Mouse (Mus musculus) mouse embryonic stem cell (cell line): ENCODE results near the gene Ptgis.

ENCODE experiments used
- in situ Hi-C, 2 experiments: fragments of 300-500 bp; cut with MboI; formaldehyde crosslinking; loops; 1 replicate in 1 of 2; 3 replicates in 1 of 2; pipeline ENCODE4 v1.14.3; 2019 to 2020; ENCODE audit warnings: low sequenced_read_pairs in 2 of 2, low pct_unique_long_range_greater_than_20kb in 1 of 2, mixed read lengths in 1 of 2; ENCODE audit not compliant: unreplicated experiment in 1 of 2

Ptgis gene

DNA sequence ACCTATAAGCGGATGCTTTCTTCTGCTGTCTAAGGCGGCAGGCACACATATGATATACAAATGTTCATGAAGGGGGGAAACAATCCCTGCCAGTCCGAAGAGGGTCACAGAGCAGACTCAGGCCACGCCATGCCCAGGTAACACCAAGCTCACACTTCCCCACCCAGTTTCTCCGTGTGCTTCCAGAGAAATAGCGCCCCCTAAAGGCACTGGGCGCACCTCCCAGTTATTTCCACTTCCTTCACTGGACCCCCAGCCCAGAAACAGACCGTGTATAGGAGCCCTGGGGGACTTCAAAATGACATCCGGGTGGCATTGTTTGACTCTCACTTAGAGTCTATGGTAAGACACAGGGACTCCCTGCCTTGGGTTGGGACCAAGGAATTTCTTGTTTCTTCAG lies 3.2 kb downstream of the Ptgis start:
- in situ Hi-C loops, result no loop called here

DNA sequence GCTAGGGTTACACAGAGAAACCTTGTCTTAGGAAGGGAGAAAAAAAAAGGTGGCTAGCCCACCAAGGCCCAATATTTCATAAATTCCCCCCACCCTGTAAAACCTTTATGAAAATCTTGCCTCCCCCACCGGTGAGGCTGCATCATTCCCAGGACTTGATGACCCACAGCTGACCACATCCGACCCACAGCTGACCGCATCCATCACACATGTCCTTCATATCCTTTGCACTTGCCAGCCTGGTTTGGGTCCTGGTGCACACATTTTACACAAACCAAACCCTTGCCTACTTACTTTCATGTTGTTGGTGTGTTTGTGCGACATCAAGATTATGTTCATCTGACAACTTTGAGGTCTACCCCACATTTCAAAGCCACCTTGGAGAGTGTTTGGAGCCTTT lies 4.2 kb downstream of the Ptgis start:
- in situ Hi-C loops, result no loop called here

DNA sequence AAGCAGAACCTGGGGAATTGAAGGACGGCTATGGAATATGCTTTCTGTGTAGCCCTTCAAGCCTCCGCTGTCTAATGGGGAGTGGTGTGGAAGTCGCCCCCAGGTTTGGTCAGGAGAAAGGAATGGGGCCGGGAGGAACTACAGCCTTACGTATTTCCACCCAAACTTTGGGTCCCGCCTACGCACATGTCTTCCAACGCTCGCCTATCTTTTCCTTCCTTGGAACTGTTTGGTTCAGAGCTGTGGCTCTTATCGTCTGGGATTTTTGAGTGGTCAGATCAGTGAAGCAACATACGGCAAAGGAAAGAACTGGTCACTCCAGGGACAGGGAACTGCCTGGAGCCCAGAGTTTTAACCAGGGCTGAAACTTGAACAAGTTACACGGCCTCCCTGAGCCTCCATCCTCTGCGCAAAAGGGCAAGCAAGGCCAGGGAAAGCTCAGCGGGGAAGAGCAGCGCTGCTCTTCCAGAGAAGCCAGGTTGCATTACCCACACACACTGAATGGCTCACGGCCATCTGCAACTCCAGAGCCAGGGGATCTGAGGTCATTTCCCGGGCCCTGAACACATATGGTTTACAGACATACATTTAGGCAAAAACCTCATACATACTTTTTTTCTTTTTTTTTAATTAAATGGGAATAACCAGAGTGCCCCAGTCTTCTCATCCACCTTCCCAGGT lies 4.9 kb downstream of the Ptgis start:
- in situ Hi-C loops, result no loop called here

DNA sequence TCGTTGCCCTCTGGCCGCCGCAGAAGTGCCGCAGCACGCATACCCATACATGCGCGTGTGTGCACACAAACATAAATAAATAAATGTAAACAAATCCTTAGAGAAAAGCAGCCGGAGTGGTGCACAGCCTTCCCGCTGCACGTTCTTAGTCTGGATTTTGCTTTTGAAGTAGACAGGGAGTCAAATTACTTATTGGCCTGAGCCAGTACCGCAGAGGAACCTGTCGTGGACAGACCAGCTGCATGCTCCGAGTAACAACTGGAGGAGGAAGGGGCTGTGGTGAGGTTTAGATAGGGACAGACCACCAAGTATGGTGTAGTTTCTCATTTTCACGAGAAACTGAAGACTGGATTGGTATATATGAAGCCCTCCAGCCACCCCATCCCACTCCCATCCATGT lies 6.6 kb downstream of the Ptgis start:
- in situ Hi-C loops, result no loop called here

DNA sequence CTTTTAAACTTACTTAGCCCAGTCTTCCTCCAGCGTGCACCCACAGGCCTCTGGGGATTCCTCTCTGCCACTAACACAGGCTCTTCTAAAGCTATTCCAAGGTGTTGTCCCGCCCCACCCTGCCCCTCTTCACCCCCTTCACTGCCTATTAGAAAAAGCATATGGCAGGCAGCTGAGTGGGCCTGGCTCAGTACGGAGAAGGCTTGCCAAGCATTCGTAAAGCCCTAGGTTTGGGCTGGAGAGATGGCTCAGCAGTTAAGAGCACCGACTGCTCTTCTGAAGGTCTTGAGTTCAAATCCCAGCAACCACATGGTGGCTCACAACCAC lies 7.4 kb downstream of the Ptgis start:
- in situ Hi-C loops, result no loop called here

DNA sequence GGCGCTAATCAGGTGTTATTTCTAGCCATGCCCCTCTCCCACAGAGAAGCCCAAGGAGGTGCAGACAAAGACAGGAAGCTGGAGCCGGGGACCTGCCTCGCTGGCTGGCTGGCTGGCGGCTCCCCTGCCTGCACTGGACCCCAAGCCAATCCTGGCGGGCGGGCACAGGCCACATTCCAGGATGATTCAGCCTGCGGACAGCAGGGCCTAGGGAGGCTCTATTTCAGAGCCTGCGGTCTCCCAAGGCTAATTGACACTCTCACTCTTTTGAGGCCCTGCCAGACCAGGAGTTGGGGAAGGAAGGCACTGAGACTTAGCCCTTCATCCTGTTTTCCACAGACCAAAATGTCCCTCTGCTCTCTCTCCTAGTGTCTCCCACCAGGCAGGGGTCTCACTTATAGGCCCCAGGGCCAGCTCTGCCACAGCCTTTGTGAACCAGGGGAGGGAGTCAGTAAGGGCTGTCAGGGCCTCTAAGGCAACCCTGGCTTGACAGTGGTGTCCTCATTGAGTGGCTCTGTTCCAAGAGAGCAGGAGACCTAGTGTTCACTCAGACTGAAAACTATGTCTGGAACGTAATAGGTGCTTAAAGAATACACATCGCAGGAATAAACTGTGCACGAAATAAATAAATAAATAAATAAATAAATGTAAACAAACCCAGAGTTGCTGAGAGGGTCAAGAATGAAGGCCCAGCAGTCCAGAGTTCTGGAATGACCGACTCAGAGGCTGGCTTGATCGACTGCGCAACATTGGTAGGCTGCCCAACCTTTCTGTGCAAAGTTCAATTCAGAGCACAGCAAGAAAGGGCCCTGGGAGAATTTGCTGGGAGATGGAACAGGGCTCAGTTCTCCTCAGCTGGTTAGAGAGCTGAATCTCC lies 8.0 kb downstream of the Ptgis start:
- in situ Hi-C loops, result no loop called here

DNA sequence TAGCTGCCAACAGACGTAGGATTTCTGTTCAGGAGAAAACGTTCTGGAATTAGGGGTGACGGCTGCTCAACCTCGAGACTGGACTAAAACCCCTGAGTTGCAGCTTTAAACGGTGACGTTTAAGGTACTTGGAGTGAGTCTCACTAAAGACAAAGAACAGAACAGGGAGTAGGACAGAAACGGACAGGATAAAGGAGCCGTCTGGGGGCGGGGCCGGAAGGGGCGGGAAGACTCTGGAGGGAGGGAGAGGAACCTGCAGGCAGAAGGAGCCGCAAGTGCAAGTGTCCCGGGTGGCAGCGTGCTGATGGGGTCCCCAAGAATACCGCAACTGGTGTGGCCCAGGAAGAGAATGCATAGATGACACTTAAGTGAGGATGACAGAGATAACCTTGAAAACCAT lies 9.8 kb downstream of the Ptgis start:
- in situ Hi-C loops, result no loop called here

DNA sequence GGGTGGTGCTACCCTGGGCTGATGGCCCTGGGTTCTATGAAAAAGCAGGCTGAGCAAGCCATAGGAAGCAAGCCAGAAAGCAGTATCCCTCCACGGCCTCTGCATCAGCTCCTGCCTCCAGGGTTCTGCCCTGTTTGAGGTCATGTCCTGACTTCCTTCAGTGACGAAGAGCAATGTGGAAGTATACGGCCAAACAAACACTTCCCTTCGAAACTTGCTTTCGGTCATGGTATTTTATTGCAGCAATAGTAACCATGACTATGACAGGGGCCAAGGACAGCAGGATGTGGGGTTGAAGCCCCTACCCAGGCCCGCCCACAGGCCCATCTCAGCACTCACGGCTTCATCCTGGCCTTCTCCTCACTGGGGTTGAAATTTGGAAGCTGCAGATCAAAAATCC lies 15.5 kb downstream of the Ptgis start:
- in situ Hi-C loops, result loop anchor here (5.0 kb wide), 1 partner anchor 52 kb away; no protein-coding TSS in a partner anchor

DNA sequence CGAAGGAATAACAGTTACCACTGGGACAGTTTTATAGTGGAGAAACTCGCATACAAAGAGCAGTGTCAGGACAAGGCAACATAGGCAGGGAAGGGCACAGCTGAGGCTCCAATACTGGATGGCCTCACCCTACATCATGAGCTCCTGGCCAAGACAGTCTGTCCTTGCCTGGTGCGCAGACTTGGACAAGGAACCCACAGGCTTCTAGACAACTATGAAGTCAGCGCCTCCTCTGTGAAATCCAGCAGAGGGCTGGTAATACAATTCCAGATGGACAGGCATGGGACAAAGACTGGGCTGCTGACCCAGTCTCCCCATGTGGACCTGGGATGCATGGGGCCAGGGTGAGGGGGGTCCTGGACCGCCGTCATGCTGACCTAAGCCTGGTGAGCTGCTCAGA lies 16.2 kb downstream of the Ptgis start:
- in situ Hi-C loops, result loop anchor here (5.0 kb wide), 1 partner anchor 53 kb away; no protein-coding TSS in a partner anchor

DNA sequence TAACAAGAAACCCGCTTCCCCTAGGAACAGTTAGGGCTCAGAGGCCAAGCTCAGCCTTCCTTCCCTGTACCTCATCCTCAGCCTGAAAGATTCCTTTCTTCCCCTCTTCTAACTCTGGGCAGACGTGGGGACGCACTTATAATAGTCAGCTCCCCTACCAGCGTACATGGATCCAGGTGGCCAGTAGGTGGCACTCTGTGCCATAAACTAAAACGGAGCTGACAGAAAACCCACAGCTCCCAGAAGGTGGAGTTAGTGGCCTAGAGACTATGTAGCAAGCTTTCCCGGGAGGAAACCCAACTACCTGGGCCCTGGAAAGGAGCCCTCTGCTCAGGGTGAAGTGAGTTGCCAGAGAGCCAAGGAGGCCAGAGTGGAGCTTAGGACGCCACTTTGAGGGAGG lies 18.3 kb downstream of the Ptgis start:
- in situ Hi-C loops, result loop anchor here (5.0 kb wide), 1 partner anchor 55 kb away; no protein-coding TSS in a partner anchor

DNA sequence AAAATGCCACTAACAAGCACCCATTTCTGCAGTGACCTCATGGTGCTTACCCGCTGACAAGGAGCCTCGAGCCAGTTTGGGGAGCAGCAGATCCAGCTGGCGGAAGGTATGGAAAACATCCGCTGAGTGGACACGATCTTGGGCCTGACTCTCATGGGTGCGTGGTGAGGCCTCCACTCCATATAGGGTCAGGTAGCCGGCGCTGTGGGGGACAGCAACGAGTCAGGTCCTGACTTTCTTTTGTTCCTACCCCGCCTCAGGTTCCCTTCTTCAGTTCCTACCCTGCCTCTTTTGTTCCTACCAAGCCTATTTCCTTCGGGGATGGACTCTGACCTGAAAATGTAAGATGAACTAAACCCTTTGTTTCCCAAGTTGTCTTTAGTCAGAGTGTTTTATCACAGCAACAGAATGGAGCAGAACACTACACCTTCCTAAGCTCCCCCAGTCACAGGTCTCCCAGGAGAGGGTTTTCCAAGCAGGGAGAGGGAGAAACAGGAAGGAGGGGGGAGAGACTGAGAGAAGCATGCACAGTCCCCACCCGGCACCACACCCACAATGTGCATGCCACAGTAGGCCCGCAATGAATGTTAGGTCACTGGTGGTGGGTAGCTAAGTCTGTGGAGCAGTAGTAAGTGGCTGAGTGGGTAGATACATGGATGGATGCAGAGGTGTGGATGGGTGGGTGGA lies 19.1 kb downstream of the Ptgis start:
- in situ Hi-C loops, result loop anchor here (5.0 kb wide), 1 partner anchor 56 kb away; no protein-coding TSS in a partner anchor

DNA sequence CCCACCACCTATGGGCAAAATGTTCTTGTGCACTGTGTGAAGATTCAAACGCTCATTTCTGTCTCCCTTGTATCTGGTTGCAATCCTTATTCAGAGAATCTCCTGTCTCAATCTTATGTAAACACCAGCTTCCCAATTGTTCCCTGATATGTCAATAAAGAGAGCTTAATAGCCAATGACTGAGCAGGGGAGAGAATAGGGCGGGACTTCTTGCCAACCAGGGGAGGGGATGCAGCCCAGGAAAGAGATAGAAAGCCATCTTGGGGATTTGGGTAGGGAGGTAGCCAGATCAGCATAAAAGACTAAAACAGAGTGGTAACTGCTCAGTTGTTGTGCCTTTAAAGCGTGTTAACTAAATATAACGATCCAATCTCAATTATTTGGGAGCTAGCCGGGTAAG lies 19.7 kb downstream of the Ptgis start:
- in situ Hi-C loops, result loop anchor here (5.0 kb wide), 1 partner anchor 57 kb away; no protein-coding TSS in a partner anchor

DNA sequence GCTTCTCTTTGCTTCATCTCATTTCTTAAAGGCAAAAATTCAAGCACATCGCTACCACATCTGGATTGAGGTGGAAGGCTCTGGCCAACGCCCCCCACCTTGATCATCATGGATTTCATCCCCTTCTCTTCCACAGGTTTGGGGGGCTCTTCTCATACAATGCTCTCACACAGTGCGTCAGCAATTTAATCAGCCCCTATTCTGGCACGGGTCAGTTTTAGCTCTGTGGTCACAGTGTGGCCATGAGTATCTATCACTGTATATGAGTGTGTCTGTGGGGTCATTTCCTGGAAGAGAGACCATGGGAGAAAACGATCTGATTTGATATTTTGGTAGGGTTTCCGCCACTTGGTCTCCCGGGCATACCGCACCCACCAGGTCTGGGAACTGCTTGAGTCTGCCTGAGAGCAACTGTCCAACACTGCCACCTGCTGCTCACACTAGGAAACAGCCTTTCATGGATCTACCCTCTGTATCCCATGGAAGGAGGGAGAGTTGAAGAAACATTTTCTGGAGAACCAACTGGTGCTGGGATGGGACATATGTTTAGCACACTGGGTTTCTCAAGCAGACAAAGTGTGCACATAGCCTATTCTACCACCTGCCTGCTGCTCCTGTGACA lies 21.1 kb downstream of the Ptgis start:
- in situ Hi-C loops, result loop anchor here in 1 of 2 experiments (5.0 kb wide), 1 partner anchor 147 kb away; no protein-coding TSS in a partner anchor

DNA sequence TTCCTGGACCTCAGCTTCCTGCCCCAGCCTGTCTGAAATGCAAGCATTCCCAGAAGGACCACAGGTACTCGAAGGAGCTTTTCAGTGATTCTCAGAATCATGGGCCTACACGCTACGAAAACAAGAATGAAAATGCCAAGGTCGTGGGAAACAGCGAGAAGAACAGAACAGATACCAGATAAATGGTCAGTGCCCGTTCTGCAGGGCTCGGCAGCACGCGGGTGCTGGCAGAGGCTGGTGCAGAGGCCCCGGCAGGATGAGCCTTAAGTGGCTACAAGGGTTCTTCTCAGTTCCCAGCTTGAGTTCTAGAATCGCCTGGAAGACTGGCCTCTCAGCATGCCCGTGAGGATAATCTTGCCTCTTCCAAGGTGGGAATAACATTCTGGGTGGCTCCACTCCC lies 26.7 kb downstream of the Ptgis start:
- in situ Hi-C loops, result loop anchor here in 1 of 2 experiments (5.0 kb wide), 2 partner anchors 101 to 141 kb away; no protein-coding TSS in a partner anchor

DNA sequence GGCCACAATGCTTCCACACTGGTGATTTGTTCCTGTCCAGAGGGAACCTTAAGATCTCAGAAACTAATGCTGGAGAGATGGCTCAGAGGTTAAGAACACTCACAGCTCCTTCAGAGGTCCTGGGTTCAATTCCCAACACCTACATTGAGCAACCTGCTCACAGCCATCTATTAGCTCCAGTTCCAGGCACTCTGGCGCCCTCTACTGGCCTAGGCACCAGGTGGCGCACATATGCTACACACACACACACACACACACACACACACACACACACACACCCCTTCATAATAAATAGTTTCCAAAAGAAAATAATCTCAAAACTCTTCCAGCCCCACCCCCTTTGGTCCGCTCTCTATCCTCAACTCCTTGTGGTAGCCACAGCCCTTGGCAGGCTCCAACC lies 27.3 kb downstream of the Ptgis start:
- in situ Hi-C loops, result loop anchor here in 1 of 2 experiments (5.0 kb wide), 2 partner anchors 101 to 141 kb away; no protein-coding TSS in a partner anchor

DNA sequence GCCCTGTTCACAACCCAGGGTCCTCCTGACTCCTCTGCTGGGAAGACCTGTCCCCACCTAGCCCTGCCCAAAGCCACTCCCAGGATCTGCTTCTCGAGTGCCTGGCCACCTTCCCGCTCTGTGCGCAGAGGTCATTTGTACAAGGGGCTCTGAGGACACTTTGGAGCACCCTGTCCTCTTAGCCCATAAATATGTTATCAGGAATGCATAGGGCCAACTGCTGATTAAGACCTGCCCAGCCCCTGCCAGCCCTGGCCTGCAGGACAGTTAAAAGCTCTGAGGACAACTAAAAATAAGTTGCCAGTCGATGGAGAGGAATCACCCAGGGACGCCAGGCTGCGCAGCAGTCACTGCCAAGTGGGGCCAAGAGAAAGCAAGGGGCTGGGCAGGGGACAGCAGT lies 27.9 kb downstream of the Ptgis start:
- in situ Hi-C loops, result loop anchor here in 1 of 2 experiments (5.0 kb wide), 2 partner anchors 100 to 140 kb away; no protein-coding TSS in a partner anchor

DNA sequence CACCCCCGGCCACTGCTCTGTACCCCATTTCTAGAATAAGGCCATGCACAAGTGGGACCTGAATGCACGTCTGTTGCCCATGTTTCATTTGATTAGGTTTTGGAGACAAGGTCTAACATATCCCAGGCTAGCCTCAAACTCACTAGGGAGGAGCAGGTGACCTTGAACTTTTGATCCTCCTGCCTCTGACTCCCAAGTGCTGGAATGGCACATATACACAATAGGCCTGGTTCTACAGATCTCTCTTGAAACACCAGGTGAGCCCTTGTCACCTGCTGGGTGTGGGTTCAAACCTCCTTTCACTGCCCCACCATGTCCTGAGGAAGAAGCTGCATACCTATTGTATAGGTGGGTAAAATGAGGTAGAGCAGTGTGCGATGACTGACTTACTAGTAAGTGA lies 28.3 kb downstream of the Ptgis start:
- in situ Hi-C loops, result loop anchor here in 1 of 2 experiments (5.0 kb wide), 2 partner anchors 100 to 140 kb away; no protein-coding TSS in a partner anchor

DNA sequence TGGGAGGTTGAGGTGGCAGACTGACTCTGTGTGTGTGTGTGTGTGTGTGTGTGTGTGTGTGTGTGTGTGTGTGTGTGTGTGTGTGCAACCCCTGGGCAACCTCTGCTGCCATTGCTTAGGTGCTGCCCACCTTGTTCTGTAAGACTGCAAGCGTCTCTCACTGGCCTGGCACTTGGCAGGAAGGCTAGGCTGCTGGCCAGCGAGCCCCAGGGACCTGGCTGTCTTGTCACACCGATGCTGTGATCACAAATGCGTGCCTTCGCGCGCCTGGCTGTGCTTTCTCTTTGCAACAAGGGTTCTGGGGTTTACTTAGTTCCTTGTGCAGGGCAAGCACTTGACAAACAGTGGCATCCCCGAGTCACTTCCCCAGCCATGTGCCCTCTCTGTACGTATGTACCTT lies 30.5 kb downstream of the Ptgis start:
- in situ Hi-C loops, result loop anchor here in 1 of 2 experiments (5.0 kb wide), 2 partner anchors 98 to 138 kb away; no protein-coding TSS in a partner anchor
